Mouse (Mus musculus) thymus, adult 2 months (tissue): ENCODE measurements around the gene Vps37c. TPM values are rescaled to one million over a fixed set of nuclear protein-coding genes. Genes with fewer than 3 reads are reported as not detected.

Experiments
- DNase-seq: peaks from one replicate; pipeline ENCODE4 v3.0.0; 2021
- H3K27ac ChIP-seq: fragments of 200-500 bp; 2 replicates; pipeline ENCODE4 v1.5.1; 2012; ENCODE audit warnings: low read length, control low read depth; ENCODE audit not compliant: control insufficient read depth, insufficient read depth
- H3K27me3 ChIP-seq: fragments of 200-500 bp; 2 replicates; pipeline ENCODE4 v1.6.1; 2012; ENCODE audit warnings: mild to moderate bottlenecking, low read length, moderate library complexity, mixed read lengths; ENCODE audit not compliant: control insufficient read depth, insufficient read depth
- H3K36me3 ChIP-seq: fragments of 200-500 bp; 2 replicates; pipeline ENCODE4 v1.6.1; 2012; ENCODE audit warnings: mild to moderate bottlenecking, low read length, moderate library complexity; ENCODE audit not compliant: control insufficient read depth, insufficient read depth
- H3K4me1 ChIP-seq: fragments of 200-500 bp; replicated peaks from 2 replicates; pipeline ENCODE4 v1.6.1; 2012; ENCODE audit warnings: low read length; ENCODE audit not compliant: control insufficient read depth, insufficient read depth
- H3K4me3 ChIP-seq: fragments of 200-500 bp; 2 replicates; pipeline ENCODE4 v1.5.1; 2012; ENCODE audit warnings: mild to moderate bottlenecking, low read length, control low read depth, moderate library complexity; ENCODE audit not compliant: control insufficient read depth, insufficient read depth
- CTCF ChIP-seq: fragments of 200-500 bp; IDR thresholded peaks from 2 replicates; pipeline ENCODE4 v1.5.1; 2012; ENCODE audit warnings: mild to moderate bottlenecking, control low read depth, low read length, moderate library complexity, borderline replicate concordance; ENCODE audit not compliant: control insufficient read depth, poor library complexity, insufficient read depth; ENCODE audit errors: extremely low read depth
- POLR2A ChIP-seq: fragments of 200-500 bp; IDR thresholded peaks from 2 replicates; pipeline ENCODE4 v1.6.1; 2012; ENCODE audit warnings: mild to moderate bottlenecking, low read length, control low read depth, moderate library complexity; ENCODE audit not compliant: control insufficient read depth, poor library complexity, insufficient read depth; ENCODE audit errors: extremely low read depth
- WGBS: fragments of 180-500 bp; shearing (Covaris S2); methylation state at CpG from one replicate; pipeline ENCODE4 v1.1.7; 2018; 5-methylcytosine and 5-hydroxymethylcytosine counted together
- polyA plus RNA-seq: library from polyadenylated mRNA; depleted of rRNA; stranded (reverse); fragments of >200 nt; gene quantifications from 2 replicates; pipeline ENCODE4 v1.2.3, GENCODE M21; 2012

Gene Vps37c
- polyA plus RNA-seq, 1 experiment, result 38.2 TPM

GRCm38 (mm10) chr19:10718251-10718775, 29.8 kb downstream of the Vps37c start:
- no peak for TF ChIP-seq CTCF
- TF ChIP-seq POLR2A, result no peak
- no peak overlapping the region for H3K27ac ChIP-seq
- WGBS, result 93% methylated on average over 7 of the region's 7 CpGs
- H3K36me3 ChIP-seq, result peaks cover 51% of the 10 kb centered on the region
- no peaks in the 10 kb centered on the region for H3K27me3 ChIP-seq
- H3K4me1 ChIP-seq, result peaks cover 24% of the 10 kb centered on the region
- no peak for DNase-seq
- no peak overlapping the region for H3K4me3 ChIP-seq

GRCm38 (mm10) chr19:10719751-10720150, 31.2 kb downstream of the Vps37c start:
- peaks cover 65% of the 10 kb centered on the region for H3K36me3 ChIP-seq
- no peak overlapping the region for H3K4me3 ChIP-seq
- 100% methylated on average over 2 of the region's 2 CpGs for WGBS
- no peak for TF ChIP-seq POLR2A
- no peak for TF ChIP-seq CTCF
- peaks cover 36% of the 10 kb centered on the region for H3K4me1 ChIP-seq
- no peak for DNase-seq
- H3K27me3 ChIP-seq, result no peaks in the 10 kb centered on the region
- no peak overlapping the region for H3K27ac ChIP-seq

- no peak for DNase-seq
- Histone ChIP-seq H3K27ac (no peak overlapping the region), H3K27me3 (no peaks in the 10 kb centered on the region), H3K36me3 (peaks cover 71% of the 10 kb centered on the region), H3K4me1 (peaks cover 31% of the 10 kb centered on the region; the same call in 1 of the 2 replicates), H3K4me3 (no peak overlapping the region)
- WGBS, result 34% methylated on average over 3 of the region's 3 CpGs
- TF ChIP-seq CTCF (no peak), POLR2A (no peak)
Observed at GRCm38 (mm10) chr19:10720524-10720923, 32.0 kb downstream of the Vps37c start.

- peaks cover 29% of the 10 kb centered on the region; the same call in 1 of the 2 replicates for H3K4me1 ChIP-seq
- H3K27me3 ChIP-seq, result no peaks in the 10 kb centered on the region
- no peak overlapping the region for H3K27ac ChIP-seq
- 25% methylated on average over 5 of the region's 5 CpGs for WGBS
- TF ChIP-seq POLR2A (no peak), CTCF (no peak)
- H3K36me3 ChIP-seq, result peaks cover 77% of the 10 kb centered on the region
- H3K4me3 ChIP-seq, result no peak overlapping the region
- no peak for DNase-seq
Observed at GRCm38 (mm10) chr19:10721064-10721463, 32.5 kb downstream of the Vps37c start.

- WGBS, result 77% methylated on average over 13 of the region's 13 CpGs
- H3K4me3 ChIP-seq, result no peak overlapping the region
- peaks cover 88% of the 10 kb centered on the region for H3K36me3 ChIP-seq
- H3K27me3 ChIP-seq, result no peaks in the 10 kb centered on the region
- no peak for TF ChIP-seq POLR2A
- no peak for TF ChIP-seq CTCF
- DNase-seq, result no peak
- H3K4me1 ChIP-seq, result peaks cover 29% of the 10 kb centered on the region; the same call in 1 of the 2 replicates
- no peak overlapping the region for H3K27ac ChIP-seq
Observed at GRCm38 (mm10) chr19:10723084-10723483, 34.5 kb downstream of the Vps37c start.

- WGBS, result 76% methylated on average over 5 of the region's 5 CpGs
- Histone ChIP-seq H3K4me1 (peaks cover 29% of the 10 kb centered on the region; the same call in 1 of the 2 replicates), H3K27ac (no peak overlapping the region), H3K27me3 (no peaks in the 10 kb centered on the region), H3K4me3 (no peak overlapping the region), H3K36me3 (peaks cover 88% of the 10 kb centered on the region)
- TF ChIP-seq POLR2A, result no peak
- TF ChIP-seq CTCF, result no peak
- DNase-seq, result no peak
Observed at GRCm38 (mm10) chr19:10723649-10724048, 35.1 kb downstream of the Vps37c start.

- H3K4me3 ChIP-seq, result no peak overlapping the region
Observed at GRCm38 (mm10) chr19:10724629-10725363, 36.3 kb downstream of the Vps37c start.

More at GRCm38 (mm10) chr19:10724629-10725363, 36.3 kb downstream of the Vps37c start:
- no peak for TF ChIP-seq POLR2A
- TF ChIP-seq CTCF, result no peak
- DNase-seq, result no peak
- Histone ChIP-seq H3K27me3 (no peaks in the 10 kb centered on the region), H3K4me1 (peaks cover 31% of the 10 kb centered on the region), H3K36me3 (peaks cover 88% of the 10 kb centered on the region), H3K27ac (no peak overlapping the region)
- 94% methylated on average over 13 of the region's 13 CpGs for WGBS
